Mouse (Mus musculus) ES-Bruce4 (cell line): ENCODE data around the gene Snorc. TPM values are rescaled to one million over a fixed set of nuclear protein-coding genes. Genes with fewer than 3 reads are reported as not detected.
A peak's percentile ranks its signal among the peaks of the same experiment; 100 is the strongest.
"Not testable (repeated sequence)": the region's sequence is repeated elsewhere in the genome, so short reads cannot be mapped to it uniquely, and the experiment has no call there.

Experiments used
- H3K27ac ChIP-seq: 2 replicates; pipeline ENCODE4 v1.5.1; 2012; ENCODE audit warnings: low read length, inconsistent platforms; ENCODE audit not compliant: insufficient read depth
- H3K27me3 ChIP-seq: 2 replicates; pipeline ENCODE4 v1.6.1; 2012; ENCODE audit warnings: mild to moderate bottlenecking, low read length, inconsistent platforms; ENCODE audit not compliant: control insufficient read depth, poor library complexity, insufficient read depth, severe bottlenecking
- H3K36me3 ChIP-seq: 2 replicates; pipeline ENCODE4 v1.6.1; 2012; ENCODE audit warnings: inconsistent platforms, mild to moderate bottlenecking, low read length, moderate library complexity; ENCODE audit not compliant: control insufficient read depth, poor library complexity, insufficient read depth, severe bottlenecking
- H3K4me1 ChIP-seq: one replicate; pipeline ENCODE4 v1.8.1; 2011; ENCODE audit warnings: low read length; ENCODE audit not compliant: control insufficient read depth, insufficient read depth
- H3K4me3 ChIP-seq: 2 replicates; pipeline ENCODE4 v1.5.1; 2011; ENCODE audit warnings: low read depth, mild to moderate bottlenecking, low read length
- H3K9ac ChIP-seq: 2 replicates; pipeline ENCODE4 v1.6.1; 2012; ENCODE audit warnings: low read depth, mild to moderate bottlenecking, inconsistent platforms; ENCODE audit not compliant: poor library complexity, severe bottlenecking
- H3K9me3 ChIP-seq: replicated peaks from 2 replicates; pipeline ENCODE4 v1.6.1; 2012; ENCODE audit warnings: mild to moderate bottlenecking, low read length, inconsistent platforms; ENCODE audit not compliant: control insufficient read depth, poor library complexity, insufficient read depth, severe bottlenecking
- CTCF ChIP-seq: IDR thresholded peaks from one replicate; pipeline ENCODE4 v1.8.1; 2011; ENCODE audit warnings: low read depth, low read length
- EP300 ChIP-seq: IDR thresholded peaks from 2 replicates; pipeline ENCODE4 v1.6.1; 2011; ENCODE audit warnings: low read depth, low read length; ENCODE audit not compliant: insufficient read depth
- POLR2A ChIP-seq: IDR thresholded peaks from one replicate; pipeline ENCODE4 v1.8.1; 2011; ENCODE audit warnings: low read length; ENCODE audit not compliant: insufficient read depth
- polyA plus RNA-seq: library from polyadenylated mRNA; stranded (reverse); fragments of >200 nt; gene quantifications from 2 replicates; pipeline ENCODE4 v1.2.4, GENCODE M21; 2011; ENCODE audit warnings: low read depth; ENCODE audit not compliant: missing spikeins, insufficient read depth, insufficient read length

Snorc gene
- not detected in 2 replicates for polyA plus RNA-seq

- peak; percentile 18 for TF ChIP-seq CTCF
- not testable (repeated sequence) for H3K27ac ChIP-seq, H3K9me3 ChIP-seq, H3K36me3 ChIP-seq, H3K9ac ChIP-seq, H3K4me1 ChIP-seq, H3K27me3 ChIP-seq
- H3K4me3 ChIP-seq: peak within 1 kb of the TSS; percentile 9; the same call in 1 of the 2 replicates
Observed at GRCm38 (mm10) chr1:87469971-87470370, at the start of gene Snorc. TSS of gene Snorc (plus strand) at chr1:87470271.

GRCm38 (mm10) chr1:87435125-87435524 is 34.9 kb upstream of the Snorc start:
- TF ChIP-seq POLR2A (no peak), CTCF (no peak), EP300 (no peak)
- Histone ChIP-seq H3K9ac (no peak overlapping the region), H3K4me3 (no peak overlapping the region), H3K9me3 (no peaks in the 10 kb centered on the region), H3K36me3 (peaks cover 46% of the 10 kb centered on the region), H3K27ac (no peak overlapping the region), H3K4me1 (no peaks in the 10 kb centered on the region), H3K27me3 (no peaks in the 10 kb centered on the region)

- Histone ChIP-seq H3K9me3 (no peaks in the 10 kb centered on the region), H3K9ac (no peak overlapping the region), H3K27me3 (no peaks in the 10 kb centered on the region), H3K4me1 (no peaks in the 10 kb centered on the region), H3K4me3 (no peak overlapping the region), H3K36me3 (peaks cover 48% of the 10 kb centered on the region), H3K27ac (no peak overlapping the region)
- TF ChIP-seq CTCF: no peak
- no peak for TF ChIP-seq EP300
- no peak for TF ChIP-seq POLR2A
Observed at GRCm38 (mm10) chr1:87436583-87436982, 33.5 kb upstream of the Snorc start.

GRCm38 (mm10) chr1:87447183-87448104 is 22.6 kb upstream of the Snorc start:
- Histone ChIP-seq H3K27me3 (no peaks in the 10 kb centered on the region), H3K9ac (no peak overlapping the region), H3K4me3 (no peak overlapping the region), H3K36me3 (peaks cover 42% of the 10 kb centered on the region), H3K27ac (no peak overlapping the region), H3K4me1 (no peaks in the 10 kb centered on the region), H3K9me3 (no peaks in the 10 kb centered on the region)
- TF ChIP-seq CTCF: peak; percentile 69
- no peak for TF ChIP-seq POLR2A

GRCm38 (mm10) chr1:87449432-87449831 is 20.6 kb upstream of the Snorc start:
- TF ChIP-seq EP300 (no peak), POLR2A (no peak), CTCF (no peak)

GRCm38 (mm10) chr1:87456425-87456824 is 13.6 kb upstream of the Snorc start:
- Histone ChIP-seq H3K9me3 (peaks cover 7% of the 10 kb centered on the region), H3K4me1 (no peaks in the 10 kb centered on the region), H3K27ac (no peak overlapping the region), H3K9ac (no peak overlapping the region), H3K36me3 (no peaks in the 10 kb centered on the region), H3K27me3 (no peaks in the 10 kb centered on the region), H3K4me3 (no peak overlapping the region)
- TF ChIP-seq EP300: no peak
- TF ChIP-seq CTCF: no peak
- no peak for TF ChIP-seq POLR2A

More at GRCm38 (mm10) chr1:87449432-87449831, 20.6 kb upstream of the Snorc start:
- no peaks in the 10 kb centered on the region for H3K4me1 ChIP-seq
- H3K27ac ChIP-seq: no peak overlapping the region
- no peak overlapping the region for H3K9ac ChIP-seq
- H3K4me3 ChIP-seq: no peak overlapping the region
- H3K27me3 ChIP-seq: no peaks in the 10 kb centered on the region
- H3K9me3 ChIP-seq: no peaks in the 10 kb centered on the region
- H3K36me3 ChIP-seq: peaks cover 25% of the 10 kb centered on the region
